Mouse (Mus musculus): ENCODE measurements around the gene Rnf217. TPM values are rescaled to one million over a fixed set of nuclear protein-coding genes. Genes with fewer than 3 reads are reported as not detected.
A peak's percentile ranks its signal among the peaks of the same experiment; 100 is the strongest.

Gene Rnf217
- total RNA-seq, 2 experiments from 2014 or later = 12.9 to 14.3 TPM

- DNase-seq (ENCODE audit: extremely low spot score in 1 of 2, low spot score in 2 of 2) = no peak
- intact Hi-C loops (cut with DNase I) = no loop called here
Measured at GRCm38 (mm10) chr10:31517192-31517591, 91.8 kb downstream of the Rnf217 start.

- intact Hi-C loops (cut with DNase I) = no loop called here
- no peak for DNase-seq (ENCODE audit: extremely low spot score in 1 of 2, low spot score in 2 of 2)
Measured at GRCm38 (mm10) chr10:31515897-31516296, 93.1 kb downstream of the Rnf217 start.

GRCm38 (mm10) chr10:31504134-31504551, 104.8 kb downstream of the Rnf217 start:
- DNase-seq (ENCODE audit: extremely low spot score in 1 of 2, low spot score in 2 of 2) = peak; percentile 34 to 40
- intact Hi-C loops (cut with DNase I) = loop anchor here (5.0 kb wide), 1 partner anchor 103 kb away; the partner anchor contains the start of gene Rnf217

GRCm38 (mm10) chr10:31503542-31504133, 105.3 kb downstream of the Rnf217 start:
- intact Hi-C loops (cut with DNase I) = loop anchor here (5.0 kb wide), 1 partner anchor 104 kb away; the partner anchor contains the start of gene Rnf217
- DNase-seq (ENCODE audit: extremely low spot score in 1 of 2, low spot score in 2 of 2) = no peak

- intact Hi-C loops (cut with DNase I) = loop anchor here (5.0 kb wide), 1 partner anchor 106 kb away; the partner anchor contains the start of gene Rnf217
Measured at GRCm38 (mm10) chr10:31501644-31502043, 107.3 kb downstream of the Rnf217 start.

GRCm38 (mm10) chr10:31496931-31497330, 112.1 kb downstream of the Rnf217 start:
- intact Hi-C loops (cut with DNase I) = no loop called here
- DNase-seq (ENCODE audit: extremely low spot score in 1 of 2, low spot score in 2 of 2) = no peak

More at GRCm38 (mm10) chr10:31501644-31502043, 107.3 kb downstream of the Rnf217 start:
- DNase-seq (ENCODE audit: extremely low spot score in 1 of 2, low spot score in 2 of 2) = no peak

GRCm38 (mm10) chr10:31495826-31496225, 113.2 kb downstream of the Rnf217 start:
- intact Hi-C loops (cut with DNase I) = no loop called here
- DNase-seq (ENCODE audit: extremely low spot score in 1 of 2, low spot score in 2 of 2) = no peak

GRCm38 (mm10) chr10:31494296-31494695, 114.7 kb downstream of the Rnf217 start:
- intact Hi-C loops (cut with DNase I) = no loop called here
- no peak for DNase-seq (ENCODE audit: extremely low spot score in 1 of 2, low spot score in 2 of 2)

GRCm38 (mm10) chr10:31467043-31467898, 141.7 kb downstream of the Rnf217 start:
- intact Hi-C loops (cut with DNase I) = no loop called here
- no peak for DNase-seq (ENCODE audit: extremely low spot score in 1 of 2, low spot score in 2 of 2)

- intact Hi-C loops (cut with DNase I) = no loop called here
- no peak for DNase-seq (ENCODE audit: extremely low spot score in 1 of 2, low spot score in 2 of 2)
Measured at GRCm38 (mm10) chr10:31465840-31466541, 143.0 kb downstream of the Rnf217 start.

GRCm38 (mm10) chr10:31465424-31465823, 143.6 kb downstream of the Rnf217 start:
- intact Hi-C loops (cut with DNase I) = no loop called here
- no peak for DNase-seq (ENCODE audit: extremely low spot score in 1 of 2, low spot score in 2 of 2)

GRCm38 (mm10) chr10:31463044-31463443, 145.9 kb downstream of the Rnf217 start:
- intact Hi-C loops (cut with DNase I) = no loop called here
- DNase-seq (ENCODE audit: extremely low spot score in 1 of 2, low spot score in 2 of 2) = no peak

- intact Hi-C loops (cut with DNase I) = no loop called here
- no peak for DNase-seq (ENCODE audit: extremely low spot score in 1 of 2, low spot score in 2 of 2)
Measured at GRCm38 (mm10) chr10:31456806-31457205, 152.2 kb downstream of the Rnf217 start.

- intact Hi-C loops (cut with DNase I) = loop anchor here (5.0 kb wide), 3 partner anchors 135 to 620 kb away; partner anchors contain the start of genes Hddc2 and Hey2
- no peak for DNase-seq (ENCODE audit: extremely low spot score in 1 of 2, low spot score in 2 of 2)
Measured at GRCm38 (mm10) chr10:31447083-31447482, 161.9 kb downstream of the Rnf217 start.

GRCm38 (mm10) chr10:31445291-31446124, 163.5 kb downstream of the Rnf217 start, which contains the start of gene Tpd52l1:
Tpd52l1 (minus strand) TSS chr10:31445958.
- intact Hi-C loops (cut with DNase I) = loop anchor here (5.0 kb wide), 3 partner anchors 133 to 618 kb away; partner anchors contain the start of genes Hddc2 and Hey2
- DNase-seq (ENCODE audit: extremely low spot score in 1 of 2, low spot score in 2 of 2) = peak; percentile 75 to 93

GRCm38 (mm10) chr10:31444206-31444605, 164.8 kb downstream of the Rnf217 start:
- intact Hi-C loops (cut with DNase I) = no loop called here
- DNase-seq (ENCODE audit: extremely low spot score in 1 of 2, low spot score in 2 of 2) = no peak

Data from left cerebral cortex, postnatal 10 days (tissue).